Mouse (Mus musculus) ovary, postnatal 10 days (tissue): ENCODE measurements at regions not wholly inside any gene's neighbourhood (a gene's known extent, or its start where the extent isn't known, plus 50 kb on each side); places are given as distances from the start of the nearest gene placed in this dataset.

Experiments
- DNase-seq: peaks from one replicate; pipeline ENCODE4 v3.0.0; 2022; ENCODE audit warnings: low spot score

DNA sequence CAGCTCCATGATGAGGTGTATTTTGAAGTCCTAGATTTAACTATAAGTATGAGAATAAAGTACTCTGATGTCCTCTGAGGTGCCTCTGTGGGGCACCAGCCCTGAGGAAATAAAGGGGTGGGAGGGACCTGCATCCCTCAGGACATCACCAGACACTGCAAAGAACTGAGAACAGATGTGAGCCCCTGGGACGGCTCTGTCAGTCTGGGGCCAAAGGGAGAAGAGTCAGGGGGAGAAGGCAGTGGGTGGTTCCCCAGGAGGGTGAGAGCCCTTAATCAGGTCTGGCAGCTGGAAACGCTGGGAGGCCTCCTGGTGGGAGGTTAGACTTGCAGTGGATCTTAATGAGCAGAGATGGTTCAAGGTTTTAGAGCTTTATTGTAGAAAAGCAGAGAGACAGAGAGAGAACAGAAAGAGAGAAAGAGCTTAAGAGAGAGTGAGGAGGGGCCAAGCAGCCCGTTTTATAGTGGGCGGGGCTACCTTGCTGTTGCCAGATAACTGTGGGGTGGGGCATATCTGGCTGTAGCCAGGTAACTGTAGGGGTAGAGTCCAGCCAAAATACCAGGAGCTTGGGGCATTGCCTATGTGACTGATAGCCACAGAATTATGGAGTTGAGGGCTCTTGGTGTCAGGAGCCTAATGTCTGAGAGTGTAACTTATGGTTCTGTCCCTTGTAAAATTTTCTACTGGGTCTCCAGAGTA lies 97.3 kb upstream of the Tmtc4 start:
- no peak for DNase-seq

DNA sequence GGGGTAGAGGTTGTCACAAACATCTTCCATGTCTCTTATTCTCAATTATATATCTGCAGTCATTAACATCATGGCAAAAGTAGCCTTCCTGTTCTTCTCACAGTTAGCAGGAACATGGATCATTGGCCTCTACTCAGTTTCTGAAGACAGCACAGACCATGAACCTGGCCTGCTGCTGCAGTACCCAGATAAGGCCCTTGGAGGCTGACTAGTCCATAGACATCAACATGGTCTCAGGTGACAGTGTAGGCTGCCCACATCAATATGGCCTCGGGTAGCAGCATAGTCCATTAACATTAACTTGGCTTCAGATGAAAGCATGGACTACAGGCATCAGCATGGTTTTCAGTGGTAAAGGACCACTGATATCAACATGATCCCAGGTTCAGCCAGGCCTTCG lies 95.9 kb upstream of the Tmtc4 start:
- DNase-seq = no peak

DNA sequence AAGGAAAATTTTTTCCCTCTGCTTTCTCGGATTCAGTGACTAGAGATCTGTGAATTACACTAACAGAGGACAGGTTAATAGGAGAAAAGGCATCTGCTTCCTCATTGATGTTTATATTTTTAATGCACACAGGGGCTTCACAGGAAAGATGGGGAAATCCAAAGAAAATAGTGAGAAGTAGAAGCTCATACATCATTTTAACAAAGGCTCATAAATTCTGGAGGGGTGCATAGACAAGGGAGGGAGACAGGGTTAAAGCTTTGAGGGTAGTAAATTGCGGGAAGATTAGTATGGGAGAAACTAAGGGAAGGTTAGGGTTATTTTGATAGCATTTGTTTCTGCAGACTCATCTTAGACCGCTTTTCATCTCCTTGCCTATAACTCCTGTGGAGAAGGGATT lies 95.0 kb upstream of the Tmtc4 start:
- DNase-seq = no peak

GRCm38 (mm10) chr14:123066344-123066743 lies 82.5 kb upstream of the Tmtc4 start:
- no peak for DNase-seq

DNA sequence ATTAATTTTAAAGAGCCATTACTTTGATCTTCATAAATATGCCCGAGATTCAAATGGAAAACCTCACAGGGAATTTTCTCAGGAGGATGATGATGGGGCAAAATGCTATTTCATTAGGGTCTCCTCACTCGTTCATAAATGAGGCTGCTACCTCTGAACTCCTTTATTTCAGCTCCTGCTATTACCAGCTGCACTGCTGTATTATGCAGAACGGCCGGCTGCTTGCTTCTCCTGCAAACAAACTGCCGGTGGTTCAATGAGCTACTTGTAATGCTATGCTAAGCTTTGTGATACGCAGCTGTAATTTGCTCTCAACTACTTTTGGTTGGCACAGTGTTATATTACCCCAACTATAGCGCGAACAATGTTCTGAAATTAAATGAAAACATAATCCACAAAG lies 81.7 kb upstream of the Tmtc4 start:
- DNase-seq = no peak

- DNase-seq = no peak
These were observed 81.3 kb upstream of the Tmtc4 start for GRCm38 (mm10) chr14:123065136-123065535.

DNA sequence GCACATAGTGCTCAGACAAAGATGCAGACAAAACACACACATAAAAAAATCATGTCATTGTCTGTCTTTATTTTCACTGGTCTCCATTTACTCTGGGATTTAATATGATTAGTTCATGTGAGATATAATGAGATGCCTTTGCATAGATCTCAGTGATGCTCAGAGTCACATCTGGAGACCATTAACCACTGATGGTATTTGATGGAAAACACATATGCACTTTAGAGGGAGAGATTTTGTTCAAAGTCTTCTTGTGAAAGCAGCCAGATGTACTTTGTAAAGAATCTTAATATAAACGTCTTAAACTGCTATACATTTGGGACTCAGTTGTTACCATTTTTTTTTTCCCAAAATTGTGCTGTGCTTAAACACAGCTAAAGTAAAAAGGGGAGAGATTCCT lies 79.1 kb upstream of the Tmtc4 start:
- DNase-seq = no peak

DNA sequence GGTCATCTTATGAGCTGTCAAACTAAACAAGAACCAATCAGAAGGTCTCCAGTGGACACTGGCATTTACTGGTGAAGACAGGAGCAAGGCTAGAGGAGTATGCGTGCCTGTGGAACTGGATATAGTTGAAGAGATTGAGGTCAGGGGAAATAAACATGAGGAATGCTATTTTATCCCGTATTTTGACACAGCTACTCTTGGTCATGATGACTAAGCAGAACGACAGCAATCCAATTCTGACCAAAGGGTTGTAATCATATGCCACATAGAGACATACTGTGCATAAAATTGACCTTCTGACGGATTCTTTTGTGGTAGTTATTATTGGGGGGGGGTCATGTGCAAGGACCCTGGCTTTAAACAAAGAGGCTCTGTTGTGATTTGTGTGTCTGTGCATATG lies 73.1 kb upstream of the Tmtc4 start:
- no peak for DNase-seq

- DNase-seq = no peak
These were observed 64.6 kb upstream of the Tmtc4 start for GRCm38 (mm10) chr14:123048451-123048850.

DNA sequence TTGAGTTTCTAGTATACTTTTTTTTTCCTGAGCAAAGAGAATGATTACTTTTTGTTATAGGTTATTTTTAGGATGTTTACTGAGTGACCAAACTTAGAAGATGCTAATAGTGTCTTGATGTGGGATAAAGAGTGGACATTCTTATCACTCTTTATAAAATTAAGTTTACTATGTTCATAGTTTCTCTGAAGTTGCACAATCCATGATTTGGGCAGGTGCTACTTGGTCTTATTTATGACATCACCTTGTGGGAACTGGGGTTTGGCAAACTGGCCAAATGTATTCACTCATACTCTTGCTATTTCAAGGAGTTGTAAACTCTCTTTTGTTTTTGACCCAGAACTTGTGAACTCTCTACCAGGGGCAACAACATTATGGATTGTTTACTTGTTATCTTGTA lies 56.2 kb upstream of the Tmtc4 start:
- DNase-seq = no peak

- DNase-seq = no peak
These were observed 53.6 kb upstream of the Tmtc4 start for GRCm38 (mm10) chr14:123037444-123037843.
